Mouse (Mus musculus) gastrocnemius, postnatal 36 days (tissue): ENCODE data around the gene Wdr81. TPM values are rescaled to one million over a fixed set of nuclear protein-coding genes. Genes with fewer than 3 reads are reported as not detected.
A peak's percentile ranks its signal among the peaks of the same experiment; 100 is the strongest.

Source experiments
- DNase-seq, 2 experiments: peaks; one replicate each; pipeline ENCODE4 v3.0.0; 2022
- intact Hi-C: fragments of 180-260 bp; cut with DNase I; formaldehyde crosslinking; loops from one replicate; pipeline ENCODE4 v1.15.1; 2025
- long read RNA-seq, 2 experiments: library from polyadenylated mRNA; stranded (forward); transcript quantifications; one replicate each; pipeline ENCODE4 v2.0.0; 2021
- total RNA-seq, 2 experiments: library from RNA; stranded (reverse); gene quantifications; 2 replicates each; pipeline ENCODE4 v1.2.3; 2021

Gene Wdr81
- 1 to 10 TPM; 4.1 to 5.4 TPM for total RNA-seq
- long read RNA-seq, experiment 1, partial matches to known transcripts, result 1 of 1 reads
- long read RNA-seq, experiment 1, other reads (novel, unspliced or antisense), result 0 of 1 reads
- long read RNA-seq, experiment 2, partial matches to known transcripts, result 1 of 3 reads
- long read RNA-seq, experiment 2, other reads (novel, unspliced or antisense), result 2 of 3 reads

GRCm38 (mm10) chr11:75453991-75454930 lies at the start of gene Wdr81:
Gene Wdr81 (minus strand): TSS chr11:75454717.
- intact Hi-C loops, result loop anchor here (5.0 kb wide), 1 partner anchor 52 kb away; no protein-coding TSS in a partner anchor
- peak; percentile 79 to 83 for DNase-seq

GRCm38 (mm10) chr11:75498126-75498525 lies 43.6 kb upstream of the Wdr81 start:
- intact Hi-C loops, result no loop called here
- no peak for DNase-seq

GRCm38 (mm10) chr11:75494296-75495049 lies 40.0 kb upstream of the Wdr81 start:
- intact Hi-C loops, result no loop called here

DNA sequence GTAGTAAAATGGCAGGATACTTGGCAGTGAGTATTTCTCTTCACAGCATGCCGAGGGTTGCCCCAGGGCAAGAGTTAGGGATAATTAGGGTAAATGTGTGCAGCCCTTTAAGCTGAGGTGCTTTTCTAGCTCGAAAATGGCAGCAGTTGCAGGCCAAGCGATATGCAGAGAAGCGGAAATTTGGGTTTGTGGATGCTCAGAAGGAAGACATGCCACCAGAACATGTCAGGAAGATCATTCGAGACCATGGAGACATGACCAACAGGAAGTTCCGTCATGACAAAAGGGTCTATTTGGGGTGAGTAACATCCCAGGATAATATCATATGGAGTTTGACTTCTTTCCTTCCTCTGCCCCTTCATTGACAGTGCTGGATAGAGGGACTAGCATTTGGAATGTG lies 33.0 kb upstream of the Wdr81 start:
- intact Hi-C loops, result no loop called here
- no peak for DNase-seq

More at GRCm38 (mm10) chr11:75494296-75495049, 40.0 kb upstream of the Wdr81 start:
- DNase-seq, result no peak

DNA sequence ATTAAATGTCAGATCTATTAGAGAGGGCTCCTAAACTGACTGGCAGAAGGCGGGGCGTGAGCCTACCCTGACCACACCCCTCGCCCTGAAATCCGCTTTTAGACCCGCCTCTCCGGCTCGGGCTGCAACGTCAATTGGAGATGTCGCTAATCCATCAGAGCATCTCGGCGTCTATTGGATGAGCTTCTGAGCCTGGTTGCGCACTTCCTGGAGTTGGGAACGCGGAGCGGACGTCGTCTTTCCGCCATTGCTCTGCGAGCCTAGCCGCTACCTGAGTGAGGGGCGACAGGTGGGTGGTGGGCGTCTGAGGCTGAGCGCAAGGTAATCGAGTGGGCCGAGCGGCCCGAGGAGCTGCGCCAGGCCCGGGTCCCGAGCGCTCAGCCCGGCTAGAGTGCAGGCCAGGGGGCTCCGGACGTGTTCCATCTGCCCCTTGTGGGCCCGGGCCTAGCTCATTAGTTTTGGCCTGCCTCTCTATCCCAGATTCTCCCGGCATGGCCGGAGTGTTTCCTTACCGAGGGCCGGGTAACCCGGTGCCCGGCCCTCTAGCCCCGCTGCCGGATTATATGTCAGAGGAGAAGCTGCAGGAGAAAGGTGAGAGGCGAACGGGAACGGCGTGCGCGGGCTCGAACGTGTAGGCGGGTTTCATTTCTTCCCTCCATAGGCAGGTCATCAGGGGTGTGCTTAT lies 32.2 kb upstream of the Wdr81 start, which contains the start of gene Prpf8:
TSS of gene Prpf8 (plus strand) at position 216 of the 685 bp plus-strand sequence.
- intact Hi-C loops, result no loop called here
- DNase-seq, result peak; percentile 93 to 96

DNA sequence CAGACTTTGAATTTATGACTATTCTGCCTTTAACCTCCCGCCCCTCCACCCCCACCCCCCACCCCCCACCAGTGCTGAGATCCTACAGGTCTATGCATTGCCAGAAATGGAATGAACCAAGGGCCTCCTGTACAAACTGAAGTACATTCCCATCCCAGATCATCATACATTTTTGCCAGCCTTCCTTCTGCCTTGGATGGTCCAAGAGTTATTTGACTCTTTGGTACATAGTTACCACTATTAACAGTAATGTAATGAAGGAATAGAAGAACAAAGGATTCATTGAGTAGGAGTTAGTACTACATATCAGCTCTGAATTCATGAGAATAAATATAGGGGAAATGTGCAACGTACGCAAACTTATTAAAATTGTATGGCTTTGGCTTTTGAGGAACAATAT lies 31.7 kb upstream of the Wdr81 start:
- intact Hi-C loops, result no loop called here
- DNase-seq, result no peak

DNA sequence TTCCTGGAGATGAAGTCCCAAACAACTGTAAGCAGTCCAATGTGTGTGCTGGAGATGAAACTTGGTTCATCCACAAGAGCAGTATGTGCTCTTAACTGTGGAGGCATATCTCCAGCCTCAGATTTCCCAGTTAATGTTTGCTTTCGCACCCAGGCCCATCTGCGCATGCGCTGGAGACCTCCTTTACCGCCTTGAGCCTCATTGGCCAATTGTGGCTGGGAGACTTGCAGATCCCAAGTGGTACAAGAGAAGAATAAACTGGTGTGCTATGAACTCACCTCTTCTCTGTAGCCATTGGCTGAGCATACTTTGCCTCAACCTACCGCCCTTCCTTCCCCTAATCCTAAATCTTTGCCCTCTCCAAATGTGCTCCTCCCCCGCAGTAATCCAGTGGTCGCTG lies 18.9 kb upstream of the Wdr81 start:
- DNase-seq, result no peak
- intact Hi-C loops, result no loop called here

DNA sequence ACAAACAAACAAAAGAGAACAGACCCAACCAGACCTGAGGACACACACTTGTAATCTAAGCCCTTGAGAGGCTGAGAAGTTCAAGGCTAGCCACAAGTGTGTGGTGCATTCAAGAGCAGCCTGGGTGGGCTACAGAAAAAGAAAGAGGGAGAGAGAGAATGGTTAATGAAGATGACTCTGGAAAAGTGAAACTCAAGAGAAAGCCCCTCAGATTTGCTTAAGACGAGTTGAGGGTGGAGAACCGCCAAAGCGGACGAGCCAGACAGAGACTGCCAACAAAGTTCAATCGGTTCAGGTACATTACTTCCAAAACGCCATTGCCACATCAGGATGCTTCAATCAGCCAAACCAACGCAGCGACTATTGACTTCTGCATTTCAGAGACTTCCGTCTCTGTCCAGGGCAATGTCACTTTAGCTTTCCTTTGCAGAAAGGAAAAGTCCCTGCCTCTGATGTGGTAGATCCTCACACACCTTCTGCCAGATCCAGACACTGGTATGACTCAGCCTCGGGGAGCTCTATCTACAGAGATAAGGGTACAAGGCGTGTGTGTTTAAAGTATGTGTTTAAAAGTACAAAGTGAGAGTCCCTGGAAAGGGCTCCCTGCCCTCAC lies 18.1 kb upstream of the Wdr81 start:
- intact Hi-C loops, result no loop called here
- DNase-seq, result no peak

GRCm38 (mm10) chr11:75470675-75471074 lies 16.2 kb upstream of the Wdr81 start:
- intact Hi-C loops, result no loop called here
- no peak for DNase-seq

DNA sequence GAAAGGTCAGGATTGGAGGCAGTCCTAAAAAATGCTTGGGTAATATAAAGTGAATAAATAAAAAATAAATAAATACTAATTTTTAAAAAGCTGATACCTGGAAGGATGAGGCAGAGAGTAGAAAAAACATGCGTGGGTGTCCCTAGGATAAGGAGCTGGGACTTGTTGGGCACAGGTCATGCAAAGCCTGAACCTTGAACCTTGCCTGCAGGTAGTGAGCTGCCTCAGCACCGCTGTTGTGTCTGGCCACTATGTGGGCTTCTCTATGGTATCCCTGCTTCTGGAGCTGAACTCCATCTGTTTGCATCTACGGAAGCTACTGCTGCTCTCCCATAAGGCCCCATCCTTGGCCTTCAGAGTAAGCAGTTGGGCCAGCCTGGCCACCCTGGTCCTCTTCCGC lies 14.7 kb upstream of the Wdr81 start:
- DNase-seq, result no peak
- intact Hi-C loops, result loop anchor here (5.0 kb wide), 1 partner anchor 33 kb away; no protein-coding TSS in a partner anchor

GRCm38 (mm10) chr11:75468410-75468809 lies 13.9 kb upstream of the Wdr81 start:
- DNase-seq, result no peak
- intact Hi-C loops, result loop anchor here (5.0 kb wide), 1 partner anchor 34 kb away; no protein-coding TSS in a partner anchor

DNA sequence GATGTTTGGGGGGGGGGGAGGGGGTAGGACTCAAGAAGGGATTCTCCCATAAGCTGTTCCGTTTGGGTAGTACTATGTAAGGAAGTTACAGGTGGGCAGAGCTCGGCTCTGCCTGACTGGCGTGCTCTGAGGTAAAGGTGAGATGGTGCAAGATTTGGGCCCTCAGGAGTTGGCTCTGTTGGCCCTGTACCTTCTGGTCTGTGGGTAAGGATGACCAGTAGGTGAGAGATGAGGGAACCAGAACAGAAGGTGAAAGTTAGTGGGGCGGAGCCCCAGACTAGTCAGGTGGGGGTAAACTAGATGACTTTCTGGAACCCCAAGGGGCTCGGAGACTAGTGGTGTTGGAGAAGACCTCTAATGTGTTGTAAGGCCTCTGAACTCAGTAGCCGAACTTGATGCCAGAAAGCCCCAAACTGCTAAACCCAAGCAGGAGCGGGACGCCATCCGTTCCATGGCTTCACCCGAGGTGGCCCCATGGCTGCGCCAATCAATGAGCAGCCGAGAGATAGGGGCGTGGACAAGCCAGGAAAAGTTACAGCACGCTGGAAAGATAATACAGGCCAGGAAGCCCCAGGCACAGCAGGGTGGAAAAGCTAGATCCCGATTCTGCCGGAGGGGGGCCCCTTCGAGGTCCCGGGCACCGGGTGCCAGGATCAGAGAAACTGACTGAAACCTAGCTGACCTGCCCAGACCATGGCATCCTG lies 13.1 kb upstream of the Wdr81 start:
- intact Hi-C loops, result loop anchor here (5.0 kb wide), 1 partner anchor 35 kb away; no protein-coding TSS in a partner anchor

GRCm38 (mm10) chr11:75466731-75467505 lies 12.4 kb upstream of the Wdr81 start:
- intact Hi-C loops, result loop anchor here (5.0 kb wide), 1 partner anchor 35 kb away; no protein-coding TSS in a partner anchor
- no peak for DNase-seq

More for the DNA sequence above, 13.1 kb upstream of the Wdr81 start:
- peak; percentile 64 to 68 for DNase-seq

- intact Hi-C loops, result loop anchor here (5.0 kb wide), 1 partner anchor 37 kb away; no protein-coding TSS in a partner anchor
- DNase-seq, result no peak
These were observed 10.5 kb upstream of the Wdr81 start for GRCm38 (mm10) chr11:75465051-75465450.

DNA sequence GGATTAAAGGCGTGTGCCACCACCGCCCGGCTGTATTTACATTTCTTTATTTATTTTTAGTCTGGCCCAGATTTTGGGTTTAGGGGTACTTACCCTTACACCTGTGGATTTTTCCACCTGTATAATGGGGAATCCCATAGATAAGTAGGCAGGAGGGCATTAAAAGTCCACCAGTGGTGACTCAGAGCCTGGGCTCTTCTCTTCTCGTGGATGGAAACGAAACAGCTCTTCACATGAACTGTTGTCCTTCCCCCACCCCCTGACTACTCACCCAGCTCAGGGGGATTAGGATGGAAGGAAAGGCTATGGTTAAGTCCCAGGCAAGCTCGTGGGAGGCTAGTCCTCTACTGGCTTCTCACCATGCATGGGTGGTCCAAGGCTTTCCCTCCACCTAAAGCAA lies 9.9 kb upstream of the Wdr81 start:
- DNase-seq, result no peak
- intact Hi-C loops, result no loop called here

GRCm38 (mm10) chr11:75463624-75464023 lies 9.1 kb upstream of the Wdr81 start:
- DNase-seq, result no peak
- intact Hi-C loops, result no loop called here

- DNase-seq, result peak; percentile 86 to 96
- intact Hi-C loops, result no loop called here
These were observed 8.4 kb upstream of the Wdr81 start for GRCm38 (mm10) chr11:75462865-75463336.

DNA sequence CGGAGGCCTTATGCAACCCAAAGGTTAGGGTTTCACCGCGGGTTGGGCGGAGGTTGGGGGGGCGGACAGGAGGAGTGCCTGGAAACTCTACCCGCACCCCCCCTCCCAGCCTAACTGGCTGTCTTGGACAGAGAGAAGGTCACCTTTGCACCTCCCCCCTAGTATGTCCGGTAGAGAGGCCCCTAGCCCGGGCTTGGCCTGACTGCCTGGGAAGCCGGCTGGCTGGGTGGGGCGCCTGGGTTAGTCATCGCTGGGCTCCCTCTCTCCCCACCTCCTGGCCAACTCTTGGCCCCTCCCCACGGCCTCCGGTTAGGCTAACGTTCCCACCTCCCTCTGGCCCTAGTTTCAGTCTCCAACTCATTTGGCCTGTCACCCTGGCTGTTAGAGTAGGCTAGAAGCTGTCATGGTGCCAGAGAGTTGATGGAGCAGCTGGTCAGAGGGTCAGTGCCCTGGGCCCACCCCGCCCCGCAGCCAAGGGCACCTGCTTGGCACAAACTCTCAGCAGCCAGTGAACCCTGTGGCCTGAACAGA lies 7.8 kb upstream of the Wdr81 start:
- DNase-seq, result peak; percentile 85 to 92
- intact Hi-C loops, result no loop called here
